9 mouse cellular contexts compared by ENCODE assay signal in the genomic region with DNA sequence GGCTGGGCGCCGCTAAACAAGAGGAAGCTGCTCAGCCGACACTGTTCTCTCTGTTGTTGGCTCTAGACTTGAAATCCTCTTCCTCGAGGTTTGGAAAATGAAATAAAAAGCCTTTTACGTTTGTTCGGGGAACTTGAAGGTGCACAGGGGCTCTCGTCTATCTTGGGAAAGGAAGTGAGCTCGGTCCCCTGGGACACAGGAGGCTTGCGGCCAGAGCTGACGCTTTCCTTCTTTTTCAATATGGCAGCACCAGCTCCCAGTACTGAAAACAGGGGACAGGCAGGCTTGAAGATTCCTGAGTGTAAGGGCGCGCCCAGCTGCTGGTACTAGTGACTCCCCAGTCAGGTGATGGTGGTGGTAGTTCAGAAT. TPM values are rescaled to one million over a fixed set of nuclear protein-coding genes. Genes with fewer than 3 reads are reported as not detected.
DNase-seq lines count a peak whose midpoint lies in the region; ATAC-seq and TF ChIP-seq lines count a peak whose summit lies in the region.
"Had no signal": no experiment of that assay in that cellular context is flagged by ENCODE, and none has a peak within 500 bp of the region (broad histone marks: within the 10 kb centered on the region; RNA-seq: fewer than 3 reads in every experiment).

No protein-coding gene starts in this region.

- ATAC-seq in heart, postnatal 0 days (ENCODE audit: insufficient read depth, low read depth), result no peak
- peak; percentile 82 for ATAC-seq in hindbrain, embryonic 15.5 days (ENCODE audit: low FRiP score, low read depth)
- ATAC-seq in midbrain, embryonic 13.5 days, result peak; percentile 70
- ATAC-seq in activated CD4-positive, CD25-positive, alpha-beta regulatory T cell, adult 4 months, result no peak

- no peak overlapping the region for H3K27ac ChIP-seq in heart, postnatal 0 days (ENCODE audit: low read depth)
- H3K27ac ChIP-seq in ES-E14 (ENCODE audit: insufficient read depth, low read depth, low read length, poor library complexity, severe bottlenecking), result no peak overlapping the region
- peak overlapping the region; percentile 57 for H3K27ac ChIP-seq in hindbrain, embryonic 15.5 days (replicated peaks)
- no peak overlapping the region for H3K27ac ChIP-seq in midbrain, embryonic 13.5 days

- H3K4me1 ChIP-seq in heart, postnatal 0 days (ENCODE audit: control insufficient read depth, insufficient read depth), result no peaks in the 10 kb centered on the region
- H3K4me1 ChIP-seq in ES-E14 (ENCODE audit: control insufficient read depth in 2 of 2, insufficient read depth in 2 of 2, low read length in 2 of 2, poor library complexity in 1 of 2), result no peaks in the 10 kb centered on the region
- peaks cover 16% of the 10 kb centered on the region for H3K4me1 ChIP-seq in hindbrain, embryonic 15.5 days (replicated peaks)
- H3K4me1 ChIP-seq in midbrain, embryonic 13.5 days (replicated peaks), result peaks cover 15% of the 10 kb centered on the region

- no peak for DNase-seq in heart, postnatal 0 days (ENCODE audit: low spot score)
- no peak for DNase-seq in heart, adult 9 months (ENCODE audit: low spot score in 2 of 2)
- peak; percentile 29 for DNase-seq in ES-E14 (ENCODE audit: low read depth, low spot score)
- DNase-seq in cerebellum, postnatal 25 days, result peak; percentile 30 to 47
- no peak for DNase-seq in spleen, postnatal 36 days (ENCODE audit: low spot score in 2 of 2)

- no peaks in the 10 kb centered on the region for H3K36me3 ChIP-seq in heart, postnatal 0 days (replicated peaks; ENCODE audit: control insufficient read depth, insufficient read depth, low read length)
- no peaks in the 10 kb centered on the region for H3K36me3 ChIP-seq in ES-E14 (ENCODE audit: control insufficient read depth, insufficient read depth, low read length, poor library complexity, severe bottlenecking)
- H3K36me3 ChIP-seq in hindbrain, embryonic 15.5 days, result no peaks in the 10 kb centered on the region
- no peaks in the 10 kb centered on the region for H3K36me3 ChIP-seq in midbrain, embryonic 13.5 days

- under 1% methylated on average over 12 of the region's 12 CpGs for WGBS in heart, postnatal 0 days
- WGBS in hindbrain, embryonic 15.5 days, result 1% methylated on average over 12 of the region's 12 CpGs
- WGBS in midbrain, embryonic 13.5 days, result under 1% methylated on average over 12 of the region's 12 CpGs

- peaks cover 19% of the 10 kb centered on the region for H3K27me3 ChIP-seq in heart, postnatal 0 days (ENCODE audit: control insufficient read depth, insufficient read depth, low read length)
- no peaks in the 10 kb centered on the region for H3K27me3 ChIP-seq in hindbrain, embryonic 15.5 days
- H3K27me3 ChIP-seq in midbrain, embryonic 13.5 days, result peaks cover 6% of the 10 kb centered on the region

- peak overlapping the region; percentile 31 for H3K4me3 ChIP-seq in heart, postnatal 0 days (ENCODE audit: low read depth, low read length)
- H3K4me3 ChIP-seq in ES-E14 (ENCODE audit: insufficient read depth in 1 of 2, low read depth in 1 of 2, low read length in 2 of 2, poor library complexity in 1 of 2, severe bottlenecking in 1 of 2), result peak overlapping the region; percentile 48 to 72
- H3K4me3 ChIP-seq in hindbrain, embryonic 15.5 days, result peak overlapping the region; percentile 55
- peak overlapping the region; percentile 56 for H3K4me3 ChIP-seq in midbrain, embryonic 13.5 days (replicated peaks)

- peak overlapping the region; percentile 59 for H3K4me2 ChIP-seq in heart, postnatal 0 days (ENCODE audit: low read depth, low read length)
- H3K4me2 ChIP-seq in hindbrain, embryonic 15.5 days, result peak overlapping the region; percentile 69
- H3K4me2 ChIP-seq in midbrain, embryonic 13.5 days (replicated peaks), result peak overlapping the region; percentile 91

- TF ChIP-seq CTCF in heart, postnatal 0 days (IDR thresholded peaks at IDR 0.05; ENCODE audit: low read depth), result no peak

- TF ChIP-seq EP300 in heart, postnatal 0 days (IDR thresholded peaks at IDR 0.05; ENCODE audit: low read depth), result no peak

- in situ Hi-C loops in ES-E14 (cut with MboI; ENCODE audit: low sequenced_read_pairs in 2 of 2, unreplicated experiment in 2 of 2), result no loop called here

- H3K9me3 ChIP-seq in heart, postnatal 0 days (replicated peaks; ENCODE audit: control insufficient read depth, low read length), result no peaks in the 10 kb centered on the region
- H3K9me3 ChIP-seq in ES-E14 (ENCODE audit: control insufficient read depth, insufficient read depth, low read depth, low read length), result no peaks in the 10 kb centered on the region
- no peaks in the 10 kb centered on the region for H3K9me3 ChIP-seq in hindbrain, embryonic 15.5 days
- H3K9me3 ChIP-seq in midbrain, embryonic 13.5 days, result no peaks in the 10 kb centered on the region

- H3K9ac ChIP-seq in heart, postnatal 0 days (replicated peaks; ENCODE audit: low read depth, low read length), result no peak overlapping the region
- H3K9ac ChIP-seq in ES-E14 (ENCODE audit: insufficient read depth, low read depth, low read length, poor library complexity, severe bottlenecking), result peak overlapping the region; percentile 13
- H3K9ac ChIP-seq in hindbrain, embryonic 15.5 days, result peak overlapping the region; percentile 22
- H3K9ac ChIP-seq in midbrain, embryonic 13.5 days (replicated peaks), result peak overlapping the region; percentile 58

TF ChIP-seq in ES-E14, 5 proteins besides CTCF, POLR2A, EP300 and RAD21:
- TF ChIP-seq ZNF384 (IDR thresholded peaks at IDR 0.05; ENCODE audit: low read depth, low read length) (no peak), CHD2 (IDR thresholded peaks at IDR 0.05; ENCODE audit: low read depth, low read length) (no peak), ZC3H11A (IDR thresholded peaks at IDR 0.05; ENCODE audit: borderline replicate concordance, low read depth, low read length) (no peak), HCFC1 (IDR thresholded peaks at IDR 0.05; ENCODE audit: borderline replicate concordance, insufficient read depth, low read length) (no peak), MAFK (IDR thresholded peaks at IDR 0.05; ENCODE audit: insufficient read depth, low read depth, low read length) (no peak)

RNA-seq across cellular contexts. Expression of a gene that starts 0.8 kb away (rescaled TPM):
- 0.46 TPM in 1 of 2 replicates, not detected in the other for total RNA-seq in heart, postnatal 0 days (2014; rRNA removed; ENCODE audit: low replicate concordance)
- polyA plus RNA-seq in heart, postnatal 0 days (2015; fragmentation: Nextera tagmentation; extraction: Ambion mirVana), result 0.10 and 0.18 TPM in 2 replicates
- total RNA-seq in ES-E14 (2012; rRNA removed), result 0.69 and 0.80 TPM in 2 replicates
- 3.8 and 4.0 TPM in 2 replicates for polyA plus RNA-seq in hindbrain, embryonic 15.5 days (2015; fragmentation: Nextera tagmentation; extraction: Ambion mirVana)
- 1.2 and 1.4 TPM in 2 replicates for polyA plus RNA-seq in midbrain, embryonic 13.5 days (2015; fragmentation: Nextera tagmentation; extraction: Ambion mirVana)
- polyA plus RNA-seq in activated CD4-positive, CD25-positive, alpha-beta regulatory T cell, adult 4 months (2017; shearing (Covaris generic)), result under 1 TPM in 1 of 2 experiments, not detected in 1; 0.13 TPM
- total RNA-seq: liver, adult 2 months had no signal
- polyA plus RNA-seq: liver, adult 2 months had no signal

Comparison
In these comparisons a context has a peak if more than half of its experiments do, and no peak if none do; other contexts are left out.
1. ATAC-seq: peak in hindbrain, embryonic 15.5 days (single experiment) and midbrain, embryonic 13.5 days (single experiment); none in heart, postnatal 0 days (single experiment) and activated CD4-positive, CD25-positive, alpha-beta regulatory T cell, adult 4 months (single experiment).
2. DNase-seq: peak in ES-E14 (single experiment) and cerebellum, postnatal 25 days (2 of 2); none in heart, postnatal 0 days (single experiment), heart, adult 9 months (0 of 2) and spleen, postnatal 36 days (0 of 2).
3. Peak in every context shown above with its lines, with median percentiles within 50 percentile points of each other: H3K4me2 ChIP-seq and H3K4me3 ChIP-seq.